Mouse (Mus musculus) cerebellum, adult 2 months (tissue): ENCODE results near the gene Nt5dc3. TPM values are rescaled to one million over a fixed set of nuclear protein-coding genes. Genes with fewer than 3 reads are reported as not detected.

Source experiments
- DNase-seq, 2 experiments: peaks; one replicate each; pipeline ENCODE4 v3.0.0; 2021
- H3K27ac ChIP-seq: fragments of 200-500 bp; 2 replicates; pipeline ENCODE4 v1.5.1; 2012; ENCODE audit warnings: low read length, control low read depth, inconsistent platforms; ENCODE audit not compliant: insufficient read depth
- H3K27me3 ChIP-seq: fragments of 200-500 bp; 2 replicates; pipeline ENCODE4 v1.6.1; 2012; ENCODE audit warnings: inconsistent platforms, mild to moderate bottlenecking, low read length, moderate library complexity; ENCODE audit not compliant: control insufficient read depth, insufficient read depth
- H3K4me1 ChIP-seq: fragments of 200-500 bp; 2 replicates; pipeline ENCODE4 v1.6.1; 2011; ENCODE audit warnings: low read length; ENCODE audit not compliant: control insufficient read depth, insufficient read depth
- H3K4me3 ChIP-seq: fragments of 200-500 bp; replicated peaks from 2 replicates; pipeline ENCODE3; 2011; ENCODE audit warnings: mild to moderate bottlenecking, low read depth, low read length, control low read depth; ENCODE audit not compliant: insufficient read depth
- CTCF ChIP-seq: fragments of 200-500 bp; IDR thresholded peaks from 2 replicates; pipeline ENCODE4 v1.5.1; 2011; ENCODE audit warnings: low read depth, mild to moderate bottlenecking, control low read depth, low read length, moderate library complexity, borderline replicate concordance; ENCODE audit not compliant: insufficient read depth
- POLR2A ChIP-seq: fragments of 200-500 bp; IDR thresholded peaks from 2 replicates; pipeline ENCODE4 v1.6.1; 2011; ENCODE audit warnings: low read length, control low read depth, borderline replicate concordance; ENCODE audit not compliant: insufficient read depth
- WGBS: fragments of 180-500 bp; shearing (Covaris S2); methylation state at CpG from one replicate; pipeline ENCODE4 v1.1.7; 2018; 5-methylcytosine and 5-hydroxymethylcytosine counted together
- polyA plus RNA-seq: library from polyadenylated mRNA; depleted of rRNA; stranded (reverse); fragments of >200 nt; gene quantifications from 2 replicates; pipeline ENCODE4 v1.2.3, GENCODE M21; 2012; rRNA removed

Nt5dc3 gene
- polyA plus RNA-seq = 44.2 and 48.9 TPM in 2 replicates

GRCm38 (mm10) chr10:86778398-86779116 lies at the start of gene Nt5dc3:
Gene Nt5dc3, plus strand, starts transcription at chr10:86779005.
- H3K27me3 ChIP-seq = no peaks in the 10 kb centered on the region
- 1% methylated on average over 43 of the region's 44 CpGs for WGBS
- peak; percentile 99 for DNase-seq
- H3K27ac ChIP-seq = peak within 1 kb of the TSS; percentile 87
- peaks cover 5% of the 10 kb centered on the region; the same call in 1 of the 2 replicates for H3K4me1 ChIP-seq
- TF ChIP-seq CTCF = no peak
- peak; percentile 98 for TF ChIP-seq POLR2A
- H3K4me3 ChIP-seq = peak within 1 kb of the TSS; percentile 88

GRCm38 (mm10) chr10:86730823-86731499 lies 47.8 kb upstream of the Nt5dc3 start:
- no peak overlapping the region for H3K27ac ChIP-seq
- peak; percentile 77 to 86 for DNase-seq
- H3K4me3 ChIP-seq = peak overlapping the region; percentile 71
- H3K27me3 ChIP-seq = no peaks in the 10 kb centered on the region
- H3K4me1 ChIP-seq = no peaks in the 10 kb centered on the region; the same call in 1 of the 2 replicates
- 7% methylated on average over 22 of the region's 22 CpGs for WGBS
- TF ChIP-seq CTCF (peak; percentile 70), POLR2A (no peak)

GRCm38 (mm10) chr10:86731500-86731863 lies 47.3 kb upstream of the Nt5dc3 start:
- no peak for DNase-seq
- WGBS = 84% methylated on average over 2 of the region's 2 CpGs
- TF ChIP-seq CTCF (no peak), POLR2A (no peak)

GRCm38 (mm10) chr10:86735036-86735435 lies 43.8 kb upstream of the Nt5dc3 start:
- no peak overlapping the region for H3K27ac ChIP-seq
- WGBS = 87% methylated on average over 4 of the region's 4 CpGs
- TF ChIP-seq CTCF (no peak), POLR2A (no peak)
- H3K4me1 ChIP-seq = no peaks in the 10 kb centered on the region; the same call in 1 of the 2 replicates
- H3K4me3 ChIP-seq = no peak overlapping the region
- DNase-seq = no peak
- no peaks in the 10 kb centered on the region for H3K27me3 ChIP-seq

More at GRCm38 (mm10) chr10:86731500-86731863, 47.3 kb upstream of the Nt5dc3 start:
- Histone ChIP-seq H3K4me1 (no peaks in the 10 kb centered on the region; the same call in 1 of the 2 replicates), H3K4me3 (no peak overlapping the region), H3K27me3 (no peaks in the 10 kb centered on the region), H3K27ac (no peak overlapping the region)

GRCm38 (mm10) chr10:86742918-86743317 lies 35.9 kb upstream of the Nt5dc3 start:
- H3K27ac ChIP-seq = no peak overlapping the region
- no peak for DNase-seq
- no peak overlapping the region for H3K4me3 ChIP-seq
- TF ChIP-seq POLR2A (no peak), CTCF (no peak)
- 93% methylated on average over 2 of the region's 2 CpGs for WGBS
- no peaks in the 10 kb centered on the region for H3K27me3 ChIP-seq
- H3K4me1 ChIP-seq = no peaks in the 10 kb centered on the region

GRCm38 (mm10) chr10:86744306-86744705 lies 34.5 kb upstream of the Nt5dc3 start:
- H3K4me1 ChIP-seq = no peaks in the 10 kb centered on the region
- no peaks in the 10 kb centered on the region for H3K27me3 ChIP-seq
- WGBS = 92% methylated on average over 7 of the region's 7 CpGs
- TF ChIP-seq CTCF (no peak), POLR2A (no peak)
- H3K27ac ChIP-seq = no peak overlapping the region
- DNase-seq = no peak
- no peak overlapping the region for H3K4me3 ChIP-seq

- 44% methylated on average over 6 of the region's 6 CpGs for WGBS
- Histone ChIP-seq H3K27ac (no peak overlapping the region), H3K27me3 (no peaks in the 10 kb centered on the region), H3K4me1 (no peaks in the 10 kb centered on the region), H3K4me3 (no peak overlapping the region)
- DNase-seq = no peak
- TF ChIP-seq CTCF = no peak
- no peak for TF ChIP-seq POLR2A
Measured at GRCm38 (mm10) chr10:86755816-86756502, 22.8 kb upstream of the Nt5dc3 start.

- 94% methylated on average over 1 of the region's 1 CpGs for WGBS
- no peaks in the 10 kb centered on the region for H3K27me3 ChIP-seq
- DNase-seq = no peak
- TF ChIP-seq POLR2A (no peak), CTCF (no peak)
- H3K4me1 ChIP-seq = no peaks in the 10 kb centered on the region
- no peak overlapping the region for H3K27ac ChIP-seq
- no peak overlapping the region for H3K4me3 ChIP-seq
Measured at GRCm38 (mm10) chr10:86757724-86758123, 21.1 kb upstream of the Nt5dc3 start.
